Mouse (Mus musculus) erythroblast, embryonic 14.5 days (primary cell): ENCODE measurements around the gene Gdpd2.

Experiments
- GATA1 ChIP-seq: IDR thresholded peaks from 2 replicates; pipeline ENCODE4 v1.6.1; 2012; ENCODE audit warnings: low read length, inconsistent platforms, mixed read lengths
- TAL1 ChIP-seq: IDR thresholded peaks from 3 replicates; pipeline ENCODE4 v1.6.1; 2012; ENCODE audit warnings: low read length, inconsistent platforms, mixed read lengths

GRCm38 (mm10) chrX:100738918-100739317 is 9.2 kb downstream of the Gdpd2 start:
- no peak for TF ChIP-seq GATA1
- TF ChIP-seq TAL1, result no peak
